Mouse (Mus musculus): ENCODE results near the gene Astn2.

Astn2 gene

GRCm38 (mm10) chr4:66312733-66313132, 91.7 kb downstream of the Astn2 start:
- in situ Hi-C loops (cut with MboI, MseI): no loop called here

GRCm38 (mm10) chr4:66310315-66311020, 93.9 kb downstream of the Astn2 start:
- in situ Hi-C loops (cut with MboI, MseI): no loop called here

- in situ Hi-C loops (cut with MboI, MseI): no loop called here
Measured at GRCm38 (mm10) chr4:66306377-66306776, 98.0 kb downstream of the Astn2 start.

GRCm38 (mm10) chr4:66302686-66303310, 101.6 kb downstream of the Astn2 start:
- in situ Hi-C loops (cut with MboI, MseI): no loop called here

- in situ Hi-C loops (cut with MboI, MseI): no loop called here
Measured at GRCm38 (mm10) chr4:66285034-66285433, 119.4 kb downstream of the Astn2 start.

- in situ Hi-C loops (cut with MboI, MseI): no loop called here
Measured at GRCm38 (mm10) chr4:66276096-66276495, 128.3 kb downstream of the Astn2 start.

GRCm38 (mm10) chr4:66271550-66272117, 132.8 kb downstream of the Astn2 start:
- in situ Hi-C loops (cut with MboI, MseI): no loop called here

- in situ Hi-C loops (cut with MboI, MseI): no loop called here
Measured at GRCm38 (mm10) chr4:66264031-66264430, 140.4 kb downstream of the Astn2 start.

- in situ Hi-C loops (cut with MboI, MseI): no loop called here
Measured at GRCm38 (mm10) chr4:66261276-66261675, 143.1 kb downstream of the Astn2 start.

GRCm38 (mm10) chr4:66258905-66259304, 145.5 kb downstream of the Astn2 start:
- in situ Hi-C loops (cut with MboI, MseI): no loop called here

- in situ Hi-C loops (cut with MboI, MseI): no loop called here
Measured at GRCm38 (mm10) chr4:66254695-66255492, 149.5 kb downstream of the Astn2 start.

GRCm38 (mm10) chr4:66248521-66248920, 155.9 kb downstream of the Astn2 start:
- in situ Hi-C loops (cut with MboI, MseI): loop anchor here (10.0 kb wide), 2 partner anchors 776 to 916 kb away; no protein-coding TSS in a partner anchor

GRCm38 (mm10) chr4:66242683-66243082, 161.7 kb downstream of the Astn2 start:
- in situ Hi-C loops (cut with MboI, MseI): loop anchor here (10.0 kb wide), 2 partner anchors 782 to 922 kb away; no protein-coding TSS in a partner anchor

GRCm38 (mm10) chr4:66232799-66233198, 171.6 kb downstream of the Astn2 start:
- in situ Hi-C loops (cut with MboI, MseI): no loop called here

GRCm38 (mm10) chr4:66232350-66232749, 172.1 kb downstream of the Astn2 start:
- in situ Hi-C loops (cut with MboI, MseI): no loop called here

- in situ Hi-C loops (cut with MboI, MseI): no loop called here
Measured at GRCm38 (mm10) chr4:66230735-66231134, 173.7 kb downstream of the Astn2 start.

GRCm38 (mm10) chr4:66222602-66223317, 181.7 kb downstream of the Astn2 start:
- in situ Hi-C loops (cut with MboI, MseI): no loop called here

- in situ Hi-C loops (cut with MboI, MseI): no loop called here
Measured at GRCm38 (mm10) chr4:66215170-66215618, 189.2 kb downstream of the Astn2 start.

- in situ Hi-C loops (cut with MboI, MseI): no loop called here
Measured at GRCm38 (mm10) chr4:66189636-66190035, 214.8 kb downstream of the Astn2 start.

- in situ Hi-C loops (cut with MboI, MseI): no loop called here
Measured at GRCm38 (mm10) chr4:66175887-66176533, 228.4 kb downstream of the Astn2 start.

- in situ Hi-C loops (cut with MboI, MseI): no loop called here
Measured at GRCm38 (mm10) chr4:66171583-66171982, 232.8 kb downstream of the Astn2 start.

All from T-helper 2 cell (primary cell).